Comparison of ENCODE assay signal across 1 mouse cellular context in genomic region chr9:99557580-99558300, GRCm38 (mm10).
TF ChIP-seq lines count a peak whose summit lies in the region.

No protein-coding gene starts in this region.

TF ChIP-seq in MEL, 35 proteins besides CTCF, POLR2A, EP300 and RAD21:
- TF ChIP-seq UBTF (IDR thresholded peaks at IDR 0.05; ENCODE audit: borderline replicate concordance, insufficient read depth, low read depth, low read length) (no peak), MXI1 (IDR thresholded peaks at IDR 0.05; ENCODE audit: low read depth, low read length) (peak; percentile 88), KAT2A (conservative IDR thresholded peaks at IDR 0.05; ENCODE audit: low read depth, low read length) (no peak), JUND (IDR thresholded peaks at IDR 0.05; ENCODE audit: low read depth, low read length) (no peak), BHLHE40 (IDR thresholded peaks at IDR 0.05; ENCODE audit: borderline replicate concordance, low read depth, low read length) (no peak), HCFC1 (IDR thresholded peaks at IDR 0.05; ENCODE audit: low read depth, low read length) (no peak), MYC (IDR thresholded peaks at IDR 0.05; ENCODE audit: low read depth, low read length) (no peak), ZKSCAN1 (IDR thresholded peaks at IDR 0.05; ENCODE audit: low read depth, low read length) (no peak), TAL1 (IDR thresholded peaks at IDR 0.05; ENCODE audit: low read length) (no peak), ETS1 (IDR thresholded peaks at IDR 0.05; ENCODE audit: low read depth, low read length) (peak; percentile 65), USF1 (IDR thresholded peaks at IDR 0.05; ENCODE audit: low read depth, low read length) (no peak), SIN3A (IDR thresholded peaks at IDR 0.05; ENCODE audit: low read length) (peak; percentile 85), NRF1 (IDR thresholded peaks at IDR 0.05; ENCODE audit: insufficient read depth, low read depth, low read length, poor library complexity, severe bottlenecking) (no peak), GATA1 (IDR thresholded peaks at IDR 0.05; ENCODE audit: low read depth, low read length) (peak; percentile 78), ELF1 (IDR thresholded peaks at IDR 0.05; ENCODE audit: low read depth, low read length) (no peak), USF2 (IDR thresholded peaks at IDR 0.05; ENCODE audit: borderline replicate concordance in 1 of 2, insufficient read depth in 1 of 2, low read depth in 1 of 2, low read length in 2 of 2) (no peak), MYB (IDR thresholded peaks at IDR 0.05; ENCODE audit: low read depth, low read length) (no peak), E2F4 (IDR thresholded peaks at IDR 0.05; ENCODE audit: borderline replicate concordance, low read depth, low read length) (no peak), GABPA (IDR thresholded peaks at IDR 0.05; ENCODE audit: low read depth, low read length) (no peak), CHD1 (IDR thresholded peaks at IDR 0.05; ENCODE audit: low read depth, low read length) (no peak), POLR2AphosphoS5 (IDR thresholded peaks at IDR 0.05; ENCODE audit: borderline replicate concordance, low read depth, low read length) (no peak), ZNF384 (IDR thresholded peaks at IDR 0.05; ENCODE audit: low read depth, low read length) (no peak), ZMIZ1 (IDR thresholded peaks at IDR 0.05; ENCODE audit: low read depth, low read length) (no peak), MEF2A (IDR thresholded peaks at IDR 0.05; ENCODE audit: extremely low read depth, insufficient replicate concordance, low read depth, low read length, poor library complexity, severe bottlenecking) (no peak), POLR2AphosphoS2 (IDR thresholded peaks at IDR 0.05; ENCODE audit: low read length) (no peak), ZC3H11A (IDR thresholded peaks at IDR 0.05; ENCODE audit: low read depth, low read length) (no peak), RCOR1 (IDR thresholded peaks at IDR 0.05; ENCODE audit: low read depth, low read length) (peak; percentile 65), CHD2 (IDR thresholded peaks at IDR 0.05; ENCODE audit: low read length) (no peak), NELFE (IDR thresholded peaks at IDR 0.05; ENCODE audit: low read depth, low read length) (no peak), TCF12 (IDR thresholded peaks at IDR 0.05; ENCODE audit: low read depth, low read length) (peak; percentile 64; the same call in 1 of the 2 replicates), SMC3 (IDR thresholded peaks at IDR 0.05; ENCODE audit: low read depth, low read length) (no peak), MAZ (IDR thresholded peaks at IDR 0.05; ENCODE audit: low read depth, low read length) (no peak; the same call in 1 of the 2 replicates), MAFK (IDR thresholded peaks at IDR 0.05; ENCODE audit: borderline replicate concordance, low read depth, low read length) (no peak), MAX (IDR thresholded peaks at IDR 0.05; ENCODE audit: low read length) (peak; percentile 60), TBP (IDR thresholded peaks at IDR 0.05; ENCODE audit: low read depth, low read length) (peak; percentile 70)
